Mouse (Mus musculus) neutrophil, adult 59 days (primary cell): Measurements from ENCODE around the gene Rnase2a. TPM values are rescaled to one million over a fixed set of nuclear protein-coding genes. Genes with fewer than 3 reads are reported as not detected.

Source experiments
- total RNA-seq, 2 experiments: library from RNA; stranded (reverse); gene quantifications; 1 replicate in 1 of 2; 2 replicates in 1 of 2; pipeline ENCODE4 v1.2.4; 2023

Gene Rnase2a
- 10 to 100 TPM; 38.2 to 59.1 TPM for total RNA-seq

GRCm38 (mm10) chr14:51256041-51256440, at the start of gene Rnase2a:
TSS of gene Rnase2a (minus strand) at chr14:51256112.

Other genes starting within 250 kb of the Rnase2a start
- gene Rnase10, start 248.4 kb downstream of the Rnase2a start, total RNA-seq = under 1 TPM in 1 of 2 experiments, not detected in 1; 0.22 TPM
- not detected for gene Rnase9, start 214.2 kb downstream of the Rnase2a start, total RNA-seq
- not detected for gene Rnase11, start 205.9 kb downstream of the Rnase2a start, total RNA-seq
- gene Rnase12, start 198.5 kb downstream of the Rnase2a start, total RNA-seq = 1 to 10 TPM; 1.0 to 2.2 TPM
- not detected for gene Olfr750, start 181.7 kb downstream of the Rnase2a start, total RNA-seq
- 1 to 10 TPM; 6.5 to 7.8 TPM for gene Rnase4, start 165.0 kb downstream of the Rnase2a start, total RNA-seq
- 1 to 10 TPM; 5.4 to 6.6 TPM for gene Ang, start 165.0 kb downstream of the Rnase2a start, total RNA-seq
- not detected for gene Eddm3b, start 141.7 kb downstream of the Rnase2a start, total RNA-seq
- 10 to 100 TPM; 32.8 to 50.5 TPM for gene Rnase6, start 132.2 kb downstream of the Rnase2a start, total RNA-seq
- gene Rnase1, start 109.3 kb downstream of the Rnase2a start, total RNA-seq = not detected
- 1 to 10 TPM in 1 of 2 experiments, under 1 TPM in 1; 0.88 to 1.3 TPM for gene Rnase2b, start 93.9 kb downstream of the Rnase2a start, total RNA-seq
- not detected for gene Ang2, start 57.0 kb downstream of the Rnase2a start, total RNA-seq
- not detected for gene Ear14, start 52.7 kb downstream of the Rnase2a start, total RNA-seq
- not detected for gene Gm7247, start 105.6 kb upstream of the Rnase2a start, total RNA-seq
- gene Vmn2r88, start 154.7 kb upstream of the Rnase2a start, total RNA-seq = not detected
- gene Vmn2r89, start 195.7 kb upstream of the Rnase2a start, total RNA-seq = not detected